Mouse (Mus musculus): ENCODE data around the gene Chst1. TPM values are rescaled to one million over a fixed set of nuclear protein-coding genes. Genes with fewer than 3 reads are reported as not detected.

The Chst1 gene
- total RNA-seq (2017): 0.35 TPM in 1 of 2 replicates, not detected in the other

DNA sequence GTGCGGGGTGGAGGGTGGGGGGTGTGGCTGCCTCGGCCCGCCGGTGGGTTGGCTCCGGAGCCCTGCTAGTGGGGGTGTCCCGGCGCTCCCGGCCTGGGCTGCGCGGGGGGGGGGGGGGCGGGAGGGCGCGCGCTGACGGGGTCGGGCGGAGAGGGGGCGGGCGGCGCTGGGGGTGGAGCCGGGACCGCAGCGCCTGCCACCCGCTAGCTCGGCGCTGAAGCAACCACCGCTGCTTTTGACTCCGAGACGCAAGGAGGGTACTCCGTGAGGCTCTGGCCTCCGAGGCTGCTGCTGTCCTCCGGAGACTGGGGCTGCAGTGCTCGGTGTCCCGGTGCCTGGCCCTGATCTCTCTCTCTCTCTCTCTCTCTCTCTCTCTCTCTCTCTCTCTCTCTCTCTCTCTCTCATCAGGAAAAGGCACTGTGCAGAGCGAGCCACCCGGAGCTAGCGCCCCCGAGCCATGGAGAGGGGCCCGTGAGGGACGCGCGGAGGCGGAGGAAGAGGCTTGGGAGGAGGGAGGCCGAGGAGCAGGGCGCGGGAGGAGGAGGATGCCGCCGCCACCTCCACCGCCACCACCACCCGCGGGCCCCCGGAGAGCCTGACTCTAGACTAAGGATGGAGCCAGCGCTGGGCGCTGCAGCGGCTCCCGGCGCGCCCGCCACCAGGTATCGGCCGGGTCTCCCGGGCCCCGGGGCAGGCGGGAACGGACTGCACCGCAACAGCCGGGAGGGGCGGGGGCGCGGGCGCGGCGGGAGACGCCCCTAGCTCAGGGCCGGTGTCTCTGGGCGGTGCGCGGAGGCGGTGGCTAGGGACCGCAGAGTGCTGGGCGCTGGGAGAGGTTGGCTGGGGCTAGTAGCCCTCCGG is at the start of gene Chst1:
Gene Chst1, plus strand, starts transcription at position 221 of the 861 bp plus-strand sequence.
- no peak for ATAC-seq (ENCODE audit: extremely low read depth, insufficient number of reproducible peaks, low FRiP score, poor library complexity, severe bottlenecking)

- no peak for ATAC-seq (ENCODE audit: extremely low read depth, insufficient number of reproducible peaks, low FRiP score, poor library complexity, severe bottlenecking)
These were observed 49.5 kb upstream of the Chst1 start for GRCm38 (mm10) chr2:92550051-92550450.

GRCm38 (mm10) chr2:92554536-92554935 is 45.0 kb upstream of the Chst1 start:
- ATAC-seq (ENCODE audit: extremely low read depth, insufficient number of reproducible peaks, low FRiP score, poor library complexity, severe bottlenecking): no peak

GRCm38 (mm10) chr2:92562930-92563329 is 36.6 kb upstream of the Chst1 start:
- ATAC-seq (ENCODE audit: extremely low read depth, insufficient number of reproducible peaks, low FRiP score, poor library complexity, severe bottlenecking): no peak

DNA sequence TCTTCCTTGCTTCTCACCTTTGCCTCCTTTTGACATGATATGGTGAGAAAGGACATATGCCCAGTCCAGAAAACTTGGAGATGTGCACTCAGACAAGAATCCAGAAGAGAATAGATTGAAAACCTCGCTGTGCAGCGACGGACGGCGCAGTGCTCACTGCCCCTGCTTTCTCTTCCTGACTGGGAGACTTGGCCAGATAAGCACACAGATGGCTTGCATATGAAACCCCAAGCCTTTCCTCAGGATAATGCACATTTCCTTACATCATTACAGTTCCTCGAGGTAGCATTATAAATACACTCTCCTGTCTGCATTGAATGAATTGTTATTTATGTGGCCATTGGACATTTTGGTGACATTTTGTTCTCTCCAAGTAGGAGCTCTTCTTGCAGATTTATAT is 28.9 kb upstream of the Chst1 start:
- no peak for ATAC-seq (ENCODE audit: extremely low read depth, insufficient number of reproducible peaks, low FRiP score, poor library complexity, severe bottlenecking)

GRCm38 (mm10) chr2:92577824-92578223 is 21.7 kb upstream of the Chst1 start:
- ATAC-seq (ENCODE audit: extremely low read depth, insufficient number of reproducible peaks, low FRiP score, poor library complexity, severe bottlenecking): no peak

DNA sequence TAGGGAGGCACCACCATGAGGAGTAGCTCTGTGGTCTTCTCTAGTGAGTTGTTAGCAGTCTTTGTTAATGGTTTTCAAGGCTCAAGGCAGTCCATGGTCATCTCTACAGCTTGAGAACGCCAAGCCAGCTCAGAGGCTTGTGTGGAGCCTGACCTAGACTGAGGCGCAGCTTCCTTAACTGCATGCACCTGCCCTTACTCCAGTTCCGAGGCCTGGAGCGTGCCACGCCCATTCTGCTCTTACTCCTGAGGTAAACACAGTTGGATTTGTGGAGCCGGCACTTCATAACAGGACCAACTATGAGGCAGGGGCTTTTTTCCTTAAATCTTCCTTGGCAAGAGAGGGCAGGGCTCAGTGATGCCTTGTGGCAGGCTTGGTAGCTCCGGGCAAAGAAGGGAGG is 18.2 kb upstream of the Chst1 start:
- no peak for ATAC-seq (ENCODE audit: extremely low read depth, insufficient number of reproducible peaks, low FRiP score, poor library complexity, severe bottlenecking)

DNA sequence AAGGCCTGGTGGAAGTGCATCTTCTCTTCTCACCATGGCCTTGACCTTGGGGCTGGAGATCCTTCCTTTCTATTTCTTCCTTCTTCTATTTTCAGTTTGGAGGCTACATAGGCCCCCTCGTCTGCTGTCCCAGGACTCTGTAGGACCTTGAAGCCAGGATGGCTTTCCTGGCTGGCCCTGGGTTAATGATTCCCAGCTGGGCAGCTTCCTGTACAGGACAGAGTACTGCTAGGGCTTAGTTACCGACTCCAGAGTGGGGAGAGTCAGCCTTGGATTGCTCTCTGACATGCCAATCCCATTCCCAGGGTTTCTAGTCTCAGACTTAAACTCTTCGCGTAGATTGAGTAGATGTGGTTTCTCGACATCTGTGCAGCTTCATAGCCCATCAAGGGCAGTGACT is 16.9 kb upstream of the Chst1 start:
- ATAC-seq (ENCODE audit: extremely low read depth, insufficient number of reproducible peaks, low FRiP score, poor library complexity, severe bottlenecking): no peak

- no peak for ATAC-seq (ENCODE audit: extremely low read depth, insufficient number of reproducible peaks, low FRiP score, poor library complexity, severe bottlenecking)
These were observed 11.7 kb upstream of the Chst1 start for GRCm38 (mm10) chr2:92587806-92588205.

GRCm38 (mm10) chr2:92594929-92595730 is 4.4 kb upstream of the Chst1 start:
- ATAC-seq (ENCODE audit: extremely low read depth, insufficient number of reproducible peaks, low FRiP score, poor library complexity, severe bottlenecking): no peak

DNA sequence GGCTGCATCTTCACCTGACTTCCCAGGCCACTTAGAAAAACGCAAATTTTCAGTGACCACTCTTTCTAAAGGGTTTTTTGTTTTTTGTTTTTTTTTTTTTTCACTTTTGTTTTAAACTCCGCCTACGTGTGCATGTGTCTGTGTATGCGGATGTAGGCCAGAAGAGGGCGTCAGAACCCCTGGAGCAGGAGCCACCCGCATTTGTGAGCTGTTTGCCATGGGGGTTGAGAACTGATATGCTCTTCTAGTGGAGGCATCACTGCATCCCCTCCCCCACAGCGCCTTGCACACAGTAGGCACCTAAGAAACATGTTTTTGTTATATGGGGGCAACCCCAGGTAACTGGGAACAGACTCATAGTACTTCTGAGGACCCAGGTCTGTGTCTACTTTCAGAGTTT is 2.2 kb upstream of the Chst1 start:
- no peak for ATAC-seq (ENCODE audit: extremely low read depth, insufficient number of reproducible peaks, low FRiP score, poor library complexity, severe bottlenecking)

GRCm38 (mm10) chr2:92598941-92599486 is 493 bp upstream of the Chst1 start:
- no peak for ATAC-seq (ENCODE audit: extremely low read depth, insufficient number of reproducible peaks, low FRiP score, poor library complexity, severe bottlenecking)

- no peak for ATAC-seq (ENCODE audit: extremely low read depth, insufficient number of reproducible peaks, low FRiP score, poor library complexity, severe bottlenecking)
These were observed 802 bp downstream of the Chst1 start for GRCm38 (mm10) chr2:92600348-92600670.

- no peak for ATAC-seq (ENCODE audit: extremely low read depth, insufficient number of reproducible peaks, low FRiP score, poor library complexity, severe bottlenecking)
These were observed 1.7 kb downstream of the Chst1 start for GRCm38 (mm10) chr2:92601246-92601645.

DNA sequence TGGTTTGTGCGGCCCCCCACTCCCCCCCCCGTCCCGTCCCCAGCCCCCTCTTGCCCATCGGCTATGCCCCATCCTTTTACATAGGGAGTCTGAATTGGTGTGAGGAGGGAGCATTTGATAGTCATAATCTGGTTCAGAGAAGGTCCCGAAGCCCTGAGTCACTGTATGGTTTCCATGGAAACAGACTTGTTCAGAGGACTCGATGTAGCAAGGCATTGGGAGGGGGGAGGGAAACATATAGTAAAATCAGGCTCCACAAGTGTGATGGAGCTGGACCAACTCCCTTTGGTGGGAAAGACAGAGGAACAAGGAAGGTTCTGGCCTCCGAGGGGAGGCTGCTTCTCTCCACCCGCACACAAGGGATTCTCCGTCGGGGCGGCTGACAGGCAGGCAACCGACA is 2.6 kb downstream of the Chst1 start:
- ATAC-seq (ENCODE audit: extremely low read depth, insufficient number of reproducible peaks, low FRiP score, poor library complexity, severe bottlenecking): no peak

- no peak for ATAC-seq (ENCODE audit: extremely low read depth, insufficient number of reproducible peaks, low FRiP score, poor library complexity, severe bottlenecking)
These were observed 4.1 kb downstream of the Chst1 start for GRCm38 (mm10) chr2:92603591-92603990.

DNA sequence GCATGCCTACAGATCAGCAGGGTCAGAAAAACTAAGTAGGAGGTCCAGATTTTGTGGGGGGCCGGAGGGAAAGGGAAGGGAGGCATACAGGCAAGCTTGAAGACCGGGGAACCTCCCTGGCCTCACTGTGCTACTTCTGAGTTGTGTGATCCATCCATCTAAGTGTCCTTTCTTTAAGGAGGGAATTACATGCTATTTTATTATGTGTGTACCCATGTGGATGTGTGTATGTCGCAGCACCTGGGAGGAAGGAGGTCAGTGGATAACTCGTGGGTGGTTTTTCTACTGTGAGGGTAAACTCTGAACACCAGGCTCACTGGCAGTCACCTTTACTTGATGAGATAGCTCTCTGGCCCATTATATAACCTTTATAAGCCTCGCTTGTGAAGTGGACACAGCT is 5.1 kb downstream of the Chst1 start:
- no peak for ATAC-seq (ENCODE audit: extremely low read depth, insufficient number of reproducible peaks, low FRiP score, poor library complexity, severe bottlenecking)

DNA sequence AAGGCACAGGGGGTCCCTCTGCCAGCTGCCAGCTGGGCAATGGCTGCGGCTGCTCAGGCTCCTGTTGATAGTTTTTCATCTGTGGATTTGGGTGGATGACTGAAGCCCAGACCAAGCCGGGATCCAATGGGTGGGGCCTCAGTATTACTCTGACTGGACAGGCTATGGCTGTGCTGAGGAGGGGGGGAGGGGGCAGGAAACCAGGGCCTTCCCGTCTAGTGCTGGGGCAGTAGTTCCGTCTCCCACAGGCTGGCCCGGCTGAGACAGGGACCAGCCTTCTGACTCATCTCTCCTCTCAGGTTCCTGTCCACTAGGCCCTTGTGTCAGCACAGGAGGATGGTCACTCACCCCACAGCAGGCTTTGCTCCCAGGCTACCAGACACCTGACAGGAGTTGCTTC is 6.5 kb downstream of the Chst1 start:
- ATAC-seq (ENCODE audit: extremely low read depth, insufficient number of reproducible peaks, low FRiP score, poor library complexity, severe bottlenecking): no peak

- no peak for ATAC-seq (ENCODE audit: extremely low read depth, insufficient number of reproducible peaks, low FRiP score, poor library complexity, severe bottlenecking)
These were observed 7.6 kb downstream of the Chst1 start for GRCm38 (mm10) chr2:92607153-92607552.

DNA sequence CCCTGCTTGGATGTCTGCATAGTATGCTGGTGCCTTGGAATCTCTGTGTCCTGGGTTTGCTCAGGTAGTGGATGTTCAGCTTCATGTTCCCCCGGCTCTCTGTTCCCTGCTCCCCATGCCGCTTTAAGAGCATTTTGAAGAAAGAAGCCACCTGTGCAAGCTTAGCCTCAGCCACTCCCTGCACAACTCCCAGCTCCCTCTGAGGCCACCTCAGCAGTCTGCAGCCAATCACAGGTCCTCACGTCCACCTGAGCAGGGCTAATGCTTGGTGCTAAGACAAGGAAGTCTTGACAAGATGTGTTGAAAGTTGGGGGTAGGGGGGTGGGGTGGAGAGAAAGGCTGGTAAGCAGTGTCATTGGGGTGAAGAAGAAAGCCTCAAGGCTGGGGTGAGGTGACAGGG is 8.1 kb downstream of the Chst1 start:
- ATAC-seq (ENCODE audit: extremely low read depth, insufficient number of reproducible peaks, low FRiP score, poor library complexity, severe bottlenecking): no peak

Measured in neutrophil, adult 5-6 weeks (primary cell).